Mouse (Mus musculus) limb, embryonic 14.5 days (tissue): ENCODE results near the gene Rrp15. TPM values are rescaled to one million over a fixed set of nuclear protein-coding genes. Genes with fewer than 3 reads are reported as not detected.

ENCODE experiments used
- ATAC-seq: fragments of 200-750 bp; cut with Nextera tagmentation; 2 replicates; pipeline ENCODE4 v1.8.0; 2017; ENCODE audit warnings: low read depth, moderate number of reproducible peaks, moderate TSS enrichment; ENCODE audit not compliant: low FRiP score
- DNase-seq: peaks from one replicate; pipeline ENCODE4 v3.0.0-alpha.2; 2015; ENCODE audit warnings: low spot score
- H3K27ac ChIP-seq: fragments of 300-500 bp; sonication (generic); replicated peaks from 2 replicates; pipeline ENCODE4 v1.5.1; 2014; ENCODE audit warnings: low read depth, mild to moderate bottlenecking, low read length, moderate library complexity, mixed read lengths
- H3K27me3 ChIP-seq: fragments of 300-500 bp; sonication (generic); 2 replicates; pipeline ENCODE4 v1.6.1; 2014; ENCODE audit warnings: low read length, mixed read lengths; ENCODE audit not compliant: control insufficient read depth, insufficient read depth
- H3K36me3 ChIP-seq: fragments of 300-500 bp; sonication (generic); 2 replicates; pipeline ENCODE4 v1.6.1; 2014; ENCODE audit warnings: mild to moderate bottlenecking, low read length, moderate library complexity, mixed read lengths; ENCODE audit not compliant: control insufficient read depth, insufficient read depth
- H3K4me1 ChIP-seq: fragments of 300-500 bp; sonication (generic); 2 replicates; pipeline ENCODE4 v1.6.1; 2014; ENCODE audit warnings: antibody characterized with exemption, low read length, mixed read lengths; ENCODE audit not compliant: control insufficient read depth, insufficient read depth
- H3K4me2 ChIP-seq: fragments of 300-500 bp; sonication (generic); replicated peaks from 2 replicates; pipeline ENCODE4 v1.6.1; 2014; ENCODE audit warnings: low read depth, mild to moderate bottlenecking, low read length, moderate library complexity; ENCODE audit not compliant: severe bottlenecking
- H3K4me3 ChIP-seq: fragments of 300-500 bp; sonication (generic); replicated peaks from 2 replicates; pipeline ENCODE4 v1.5.1; 2014; ENCODE audit warnings: low read length
- H3K9ac ChIP-seq: fragments of 300-500 bp; sonication (generic); 2 replicates; pipeline ENCODE4 v1.6.1; 2014; ENCODE audit warnings: mild to moderate bottlenecking, low read depth, low read length, moderate library complexity; ENCODE audit not compliant: severe bottlenecking
- H3K9me3 ChIP-seq: fragments of 300-500 bp; sonication (generic); 2 replicates; pipeline ENCODE4 v1.6.1; 2016; ENCODE audit warnings: low read length; ENCODE audit not compliant: control insufficient read depth
- POLR2A ChIP-seq: fragments of 200-500 bp; IDR thresholded peaks from 2 replicates; pipeline ENCODE4 v1.8.0; 2012; ENCODE audit warnings: inconsistent platforms, mild to moderate bottlenecking, moderate library complexity, borderline replicate concordance; ENCODE audit not compliant: insufficient read depth, insufficient read length; ENCODE audit errors: extremely low read depth
- WGBS: fragments of 180-500 bp; shearing (Covaris S2); extraction: QIAGEN DNeasy Blood & Tissue Kit; methylation state at CpG from one replicate; pipeline ENCODE4 v1.1.7; 2014; 5-methylcytosine and 5-hydroxymethylcytosine counted together
- polyA plus RNA-seq, 2 experiments: library from polyadenylated mRNA; depleted of rRNA in 1 of 2; stranded (reverse) in 1 of 2; unstranded in 1 of 2; fragments of >200 nt; fragmentation: Nextera tagmentation in 1 of 2; extraction: Ambion mirVana in 1 of 2; gene quantifications; 2 replicates each; pipeline versions ENCODE4 v1.2.1 to v1.2.3; 2012 to 2014

Gene Rrp15
- polyA plus RNA-seq, 2 experiments: 40.0 to 62.6 TPM

- WGBS: 39% methylated on average over 10 of the region's 10 CpGs
- ATAC-seq: peak; percentile 37
- peak overlapping the region; percentile 73; the same call in 1 of the 2 replicates for H3K27ac ChIP-seq
These were observed 621 bp upstream of the Rrp15 start for GRCm38 (mm10) chr1:186749675-186750283.

DNA sequence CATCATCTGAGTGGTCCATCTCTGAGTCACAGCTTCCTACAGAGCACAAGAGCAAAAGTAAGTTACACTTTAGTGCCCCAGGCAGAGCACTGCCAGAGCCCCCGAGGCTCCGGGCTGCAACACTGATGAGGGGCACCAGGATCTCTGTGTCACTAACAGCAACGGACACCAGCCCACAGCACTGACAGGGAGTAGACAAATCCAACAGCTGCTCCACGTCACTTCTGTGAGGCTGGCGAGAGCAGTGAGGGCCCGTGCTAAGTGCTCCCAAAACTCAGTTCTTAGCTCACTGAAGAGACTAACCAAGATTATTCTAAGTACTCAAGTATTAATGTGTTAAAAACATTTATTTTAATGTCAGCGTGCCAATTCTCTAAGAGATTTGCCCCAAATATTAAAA is 9.3 kb downstream of the Rrp15 start:
- H3K4me3 ChIP-seq: no peak overlapping the region
- H3K36me3 ChIP-seq: peaks cover 38% of the 10 kb centered on the region
- no peaks in the 10 kb centered on the region for H3K27me3 ChIP-seq
- no peak for TF ChIP-seq POLR2A
- H3K9ac ChIP-seq: no peak overlapping the region
- 82% methylated on average over 7 of the region's 7 CpGs for WGBS
- H3K27ac ChIP-seq: no peak overlapping the region
- ATAC-seq (peak; percentile 54; the same call in 1 of the 2 replicates), DNase-seq (peak; percentile 14)
- no peak overlapping the region for H3K4me2 ChIP-seq
- no peaks in the 10 kb centered on the region for H3K9me3 ChIP-seq
- H3K4me1 ChIP-seq: peaks cover 5% of the 10 kb centered on the region; the same call in 1 of the 2 replicates

More at GRCm38 (mm10) chr1:186749675-186750283, 621 bp upstream of the Rrp15 start:
- DNase-seq: peak; percentile 11
- Histone ChIP-seq H3K4me2 (peak overlapping the region; percentile 85), H3K27me3 (no peaks in the 10 kb centered on the region), H3K9me3 (no peaks in the 10 kb centered on the region), H3K9ac (peak overlapping the region; percentile 78), H3K4me1 (peaks cover 16% of the 10 kb centered on the region), H3K36me3 (no peaks in the 10 kb centered on the region), H3K4me3 (peak overlapping the region; percentile 58)
- TF ChIP-seq POLR2A: no peak

DNA sequence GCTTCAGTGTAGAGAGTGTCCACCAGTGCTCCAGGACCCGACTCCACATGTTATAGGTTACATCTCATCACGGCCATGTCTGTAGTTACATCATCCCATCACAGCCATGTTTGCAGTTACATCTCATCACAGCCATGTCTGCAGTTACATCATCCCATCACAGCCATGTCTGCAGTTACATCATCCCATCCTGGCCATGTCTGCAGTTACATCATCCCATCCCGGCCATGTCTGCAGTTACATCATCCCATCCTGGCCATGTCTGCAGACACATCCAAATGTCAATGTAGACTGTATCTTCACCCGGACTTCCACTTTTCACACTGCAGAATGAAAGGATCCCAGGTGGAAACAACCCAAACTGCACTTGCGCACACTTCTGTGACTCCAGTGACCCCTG is 13.6 kb downstream of the Rrp15 start:
- Histone ChIP-seq H3K4me1 (no peaks in the 10 kb centered on the region), H3K9ac (no peak overlapping the region), H3K27ac (no peak overlapping the region), H3K36me3 (peaks cover 39% of the 10 kb centered on the region), H3K27me3 (no peaks in the 10 kb centered on the region), H3K4me3 (no peak overlapping the region), H3K9me3 (no peaks in the 10 kb centered on the region), H3K4me2 (no peak overlapping the region)
- no peak for TF ChIP-seq POLR2A
- no peak for ATAC-seq
- WGBS: 94% methylated on average over 5 of the region's 5 CpGs
- DNase-seq: no peak

GRCm38 (mm10) chr1:186733052-186733451 is 16.1 kb downstream of the Rrp15 start:
- ATAC-seq (no peak), DNase-seq (no peak)
- H3K4me3 ChIP-seq: no peak overlapping the region
- no peaks in the 10 kb centered on the region for H3K9me3 ChIP-seq
- H3K36me3 ChIP-seq: peaks cover 32% of the 10 kb centered on the region
- H3K27me3 ChIP-seq: no peaks in the 10 kb centered on the region
- no peak overlapping the region for H3K27ac ChIP-seq
- WGBS: 92% methylated on average over 8 of the region's 8 CpGs
- TF ChIP-seq POLR2A: no peak
- no peak overlapping the region for H3K9ac ChIP-seq
- no peaks in the 10 kb centered on the region for H3K4me1 ChIP-seq
- H3K4me2 ChIP-seq: no peak overlapping the region

DNA sequence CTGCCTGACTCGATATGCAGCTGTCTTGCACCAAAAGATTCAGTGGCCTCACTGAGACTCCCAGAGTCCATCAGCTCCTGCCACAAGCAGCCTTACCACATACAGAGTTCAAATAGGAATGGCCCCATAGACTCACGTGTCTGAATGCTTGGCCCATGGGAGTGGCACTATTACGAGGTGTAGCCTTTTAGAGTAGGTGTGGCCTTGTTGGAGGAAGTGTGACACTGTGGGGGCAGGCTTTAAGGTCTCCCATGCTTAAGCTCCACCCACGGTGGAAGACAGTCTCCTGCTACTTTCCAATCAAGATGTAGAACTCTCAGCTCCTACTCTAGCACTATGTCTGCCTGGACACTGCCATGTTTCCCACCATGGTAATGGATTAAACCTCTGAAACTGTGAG is 20.4 kb downstream of the Rrp15 start:
- TF ChIP-seq POLR2A: no peak
- no peaks in the 10 kb centered on the region for H3K27me3 ChIP-seq
- H3K9ac ChIP-seq: no peak overlapping the region
- H3K4me1 ChIP-seq: 0 out of 2 replicates have a peak, but pooled peaks cover 2% of the 10 kb centered on the region
- ATAC-seq (no peak), DNase-seq (no peak)
- no peak overlapping the region for H3K27ac ChIP-seq
- no peaks in the 10 kb centered on the region for H3K36me3 ChIP-seq
- H3K9me3 ChIP-seq: no peaks in the 10 kb centered on the region
- H3K4me3 ChIP-seq: no peak overlapping the region
- 62% methylated on average over 4 of the region's 4 CpGs for WGBS
- no peak overlapping the region for H3K4me2 ChIP-seq
